In genomic region chr2:180704591-180704990, GRCm38 (mm10) we compare ENCODE assay signal across 10 mouse cellular contexts. TPM values are rescaled to one million over a fixed set of nuclear protein-coding genes. Genes with fewer than 3 reads are reported as not detected.
A peak's percentile ranks its signal among the peaks of the same experiment; 100 is the strongest.
DNase-seq lines count a peak whose midpoint lies in the region; ATAC-seq and TF ChIP-seq lines count a peak whose summit lies in the region.
"Had no signal": no experiment of that assay in that cellular context is flagged by ENCODE, and none has a peak within 500 bp of the region (broad histone marks: within the 10 kb centered on the region; RNA-seq: fewer than 3 reads in every experiment).

No protein-coding gene starts in this region.

- peaks cover 12% of the 10 kb centered on the region for H3K36me3 ChIP-seq in megakaryocyte, embryonic 14.5 days (replicated peaks; ENCODE audit: low read length)
- no peaks in the 10 kb centered on the region for H3K36me3 ChIP-seq in small intestine, adult 2 months (ENCODE audit: control insufficient read depth, insufficient read depth, low read length)
- peaks cover 29% of the 10 kb centered on the region for H3K36me3 ChIP-seq in embryonic facial prominence, embryonic 10.5 days (replicated peaks)
- H3K36me3 ChIP-seq: neural tube, embryonic 13.5 days had no signal

- H3K4me3 ChIP-seq in megakaryocyte, embryonic 14.5 days (replicated peaks): peak overlapping the region; percentile 75
- H3K4me3 ChIP-seq in small intestine, adult 2 months (ENCODE audit: low read depth, low read length): no peak overlapping the region
- H3K4me3 ChIP-seq in embryonic facial prominence, embryonic 10.5 days: no peak overlapping the region
- H3K4me3 ChIP-seq: embryonic facial prominence, embryonic 13.5 days; neural tube, embryonic 13.5 days had no signal

- ATAC-seq in megakaryocyte, adult 5-6 weeks (ENCODE audit: poor library complexity, severe bottlenecking): no peak
- no peak for ATAC-seq in megakaryocyte progenitor cell, adult 5-6 weeks (replicated peaks; ENCODE audit: poor library complexity)

- H3K9me3 ChIP-seq in megakaryocyte, embryonic 14.5 days: no peaks in the 10 kb centered on the region
- H3K9me3 ChIP-seq in embryonic facial prominence, embryonic 10.5 days: no peaks in the 10 kb centered on the region
- H3K9me3 ChIP-seq: embryonic facial prominence, embryonic 13.5 days; neural tube, embryonic 13.5 days had no signal

- peak overlapping the region; percentile 67 for H3K27ac ChIP-seq in small intestine, adult 2 months (ENCODE audit: insufficient read depth, low read depth, low read length)
- H3K27ac ChIP-seq in embryonic facial prominence, embryonic 10.5 days (replicated peaks): no peak overlapping the region
- H3K27ac ChIP-seq: embryonic facial prominence, embryonic 13.5 days; neural tube, embryonic 13.5 days had no signal

- DNase-seq in adrenal gland, postnatal 36 days: peak; percentile 69 to 77
- DNase-seq in kidney, adult 8-10 months: peak; percentile 87 to 90
- no peak for DNase-seq in ovary, postnatal 14 days (ENCODE audit: low spot score)
- no peak for DNase-seq in embryonic facial prominence, embryonic 10.5 days (ENCODE audit: low spot score)

- H3K27me3 ChIP-seq in megakaryocyte, embryonic 14.5 days (replicated peaks): no peaks in the 10 kb centered on the region
- H3K27me3 ChIP-seq in small intestine, adult 2 months (ENCODE audit: control insufficient read depth, insufficient read depth, low read length): no peaks in the 10 kb centered on the region
- H3K27me3 ChIP-seq in embryonic facial prominence, embryonic 10.5 days (replicated peaks; ENCODE audit: low read depth, poor library complexity, severe bottlenecking): no peaks in the 10 kb centered on the region
- H3K27me3 ChIP-seq: embryonic facial prominence, embryonic 13.5 days; neural tube, embryonic 13.5 days had no signal

- H3K4me1 ChIP-seq in megakaryocyte, embryonic 14.5 days: peaks cover 75% of the 10 kb centered on the region
- peaks cover 23% of the 10 kb centered on the region for H3K4me1 ChIP-seq in small intestine, adult 2 months (ENCODE audit: control insufficient read depth, insufficient read depth, insufficient read length, low read length)
- H3K4me1 ChIP-seq in embryonic facial prominence, embryonic 10.5 days: peaks cover 44% of the 10 kb centered on the region

- WGBS in small intestine, adult 2 months: 17% methylated on average over 8 of the region's 8 CpGs
- WGBS in embryonic facial prominence, embryonic 10.5 days: 92% methylated on average over 8 of the region's 8 CpGs

- no peak for TF ChIP-seq POLR2A in small intestine, adult 2 months (IDR thresholded peaks at IDR 0.05; ENCODE audit: low read depth, low read length)

- TF ChIP-seq CTCF in small intestine, adult 2 months (IDR thresholded peaks at IDR 0.05; ENCODE audit: extremely low read depth, insufficient read length, insufficient replicate concordance, low read depth, low read length): no peak

RNA-seq across cellular contexts. Expression of gene Dido1, which starts 5.2 kb away (rescaled TPM):
- 3.4 and 8.4 TPM in 2 replicates for polyA plus RNA-seq in megakaryocyte, embryonic 14.5 days (2012; ENCODE audit: insufficient read depth, low replicate concordance)
- 30.0 and 32.1 TPM in 2 replicates for total RNA-seq in megakaryocyte, adult 5-6 weeks (2015)
- 41.3 and 46.9 TPM in 2 replicates for total RNA-seq in megakaryocyte, adult 5-6 weeks (2017)
- total RNA-seq in adrenal gland, postnatal 36 days (2021): 10 to 100 TPM; 38.7 to 40.7 TPM
- polyA plus RNA-seq in small intestine, adult 2 months (2012; rRNA removed): 4.5 and 7.3 TPM in 2 replicates
- 33.1 and 34.3 TPM in 2 replicates for polyA plus RNA-seq in embryonic facial prominence, embryonic 10.5 days (2016; fragmentation: Nextera tagmentation; extraction: Ambion mirVana)
- 33.0 and 37.4 TPM in 2 replicates for total RNA-seq in megakaryocyte progenitor cell, adult 5-6 weeks (2015)
- total RNA-seq in megakaryocyte progenitor cell, adult 5-6 weeks (2017): 42.9 and 56.0 TPM in 2 replicates

RNA-seq across cellular contexts. Expression of gene Gid8, which starts 5.3 kb away (rescaled TPM):
- polyA plus RNA-seq in megakaryocyte, embryonic 14.5 days (2012; ENCODE audit: insufficient read depth, low replicate concordance): 10.8 TPM in 1 of 2 replicates, not detected in the other
- total RNA-seq in megakaryocyte, adult 5-6 weeks (2015): 72.6 and 76.0 TPM in 2 replicates
- 64.1 and 82.6 TPM in 2 replicates for total RNA-seq in megakaryocyte, adult 5-6 weeks (2017)
- 10 to 100 TPM; 58.9 to 63.1 TPM for total RNA-seq in adrenal gland, postnatal 36 days (2021)
- polyA plus RNA-seq in small intestine, adult 2 months (2012; rRNA removed): 9.2 and 20.3 TPM in 2 replicates
- 46.7 and 51.7 TPM in 2 replicates for polyA plus RNA-seq in embryonic facial prominence, embryonic 10.5 days (2016; fragmentation: Nextera tagmentation; extraction: Ambion mirVana)
- total RNA-seq in megakaryocyte progenitor cell, adult 5-6 weeks (2015): 59.6 and 70.9 TPM in 2 replicates
- total RNA-seq in megakaryocyte progenitor cell, adult 5-6 weeks (2017): 55.9 and 73.9 TPM in 2 replicates

RNA-seq across cellular contexts. Expression of gene Slc17a9, which starts 20.5 kb away (rescaled TPM):
- 3.5 and 6.1 TPM in 2 replicates for polyA plus RNA-seq in megakaryocyte, embryonic 14.5 days (2012; ENCODE audit: insufficient read depth, low replicate concordance)
- total RNA-seq in megakaryocyte, adult 5-6 weeks (2015): 7.9 and 9.9 TPM in 2 replicates
- total RNA-seq in megakaryocyte, adult 5-6 weeks (2017): 5.2 and 7.1 TPM in 2 replicates
- total RNA-seq in adrenal gland, postnatal 36 days (2021): 1 to 10 TPM; 1.1 to 1.2 TPM
- 13.4 and 15.8 TPM in 2 replicates for polyA plus RNA-seq in small intestine, adult 2 months (2012; rRNA removed)
- polyA plus RNA-seq in embryonic facial prominence, embryonic 10.5 days (2016; fragmentation: Nextera tagmentation; extraction: Ambion mirVana): 0.38 and 0.66 TPM in 2 replicates
- 16.6 and 17.4 TPM in 2 replicates for total RNA-seq in megakaryocyte progenitor cell, adult 5-6 weeks (2015)
- total RNA-seq in megakaryocyte progenitor cell, adult 5-6 weeks (2017): 8.0 and 8.4 TPM in 2 replicates

Comparison
In these comparisons a context has a peak if more than half of its experiments do, and no peak if none do; other contexts are left out.
1. DNase-seq: peak in adrenal gland, postnatal 36 days (2 of 2) and kidney, adult 8-10 months (2 of 2); none in ovary, postnatal 14 days (single experiment) and embryonic facial prominence, embryonic 10.5 days (single experiment).